Mouse (Mus musculus) hindbrain, embryonic 16.5 days (tissue): ENCODE data around the gene Lingo3. TPM values are rescaled to one million over a fixed set of nuclear protein-coding genes. Genes with fewer than 3 reads are reported as not detected.
A peak's percentile ranks its signal among the peaks of the same experiment; 100 is the strongest.

ENCODE experiments used
- ATAC-seq: fragments of 200-750 bp; cut with Nextera tagmentation; 2 replicates; pipeline ENCODE4 v1.8.0; 2017; ENCODE audit warnings: moderate TSS enrichment, moderate library complexity
- H3K27ac ChIP-seq: fragments of 300-500 bp; sonication (generic); 2 replicates; pipeline ENCODE4 v1.5.1; 2014; ENCODE audit warnings: low read depth, mild to moderate bottlenecking, control low read depth, low read length, moderate library complexity
- H3K27me3 ChIP-seq: fragments of 300-500 bp; sonication (generic); replicated peaks from 2 replicates; pipeline ENCODE4 v1.6.1; 2014; ENCODE audit warnings: low read length; ENCODE audit not compliant: control insufficient read depth, insufficient read depth
- H3K36me3 ChIP-seq: fragments of 300-500 bp; sonication (generic); 2 replicates; pipeline ENCODE4 v1.6.1; 2014; ENCODE audit warnings: mild to moderate bottlenecking, low read length, moderate library complexity, mixed read lengths; ENCODE audit not compliant: control insufficient read depth, insufficient read depth
- H3K4me1 ChIP-seq: fragments of 300-500 bp; sonication (generic); 2 replicates; pipeline ENCODE4 v1.6.1; 2014; ENCODE audit warnings: low read depth, low read length; ENCODE audit not compliant: control insufficient read depth, insufficient read depth
- H3K4me2 ChIP-seq: fragments of 300-500 bp; sonication (generic); 2 replicates; pipeline ENCODE4 v1.6.1; 2014; ENCODE audit warnings: mild to moderate bottlenecking, low read length, control low read depth, moderate library complexity
- H3K4me3 ChIP-seq: fragments of 300-500 bp; sonication (generic); 2 replicates; pipeline ENCODE4 v1.5.1; 2014; ENCODE audit warnings: mild to moderate bottlenecking, low read length, control low read depth, moderate library complexity
- H3K9ac ChIP-seq: fragments of 300-500 bp; sonication (generic); 2 replicates; pipeline ENCODE4 v1.6.1; 2014; ENCODE audit warnings: low read depth, mild to moderate bottlenecking, control low read depth, low read length, moderate library complexity
- H3K9me3 ChIP-seq: fragments of 300-500 bp; sonication (generic); 2 replicates; pipeline ENCODE4 v1.6.1; 2014; ENCODE audit warnings: mild to moderate bottlenecking, low read length, moderate library complexity; ENCODE audit not compliant: control insufficient read depth
- WGBS: fragments of 180-500 bp; shearing (Covaris S2); extraction: QIAGEN DNeasy Blood & Tissue Kit; methylation state at CpG from one replicate; pipeline ENCODE4 v1.1.7; 2014; 5-methylcytosine and 5-hydroxymethylcytosine counted together
- polyA plus RNA-seq: library from polyadenylated mRNA; unstranded; fragments of >200 nt; fragmentation: Nextera tagmentation; extraction: Ambion mirVana; gene quantifications from 2 replicates; pipeline ENCODE4 v1.2.1, GENCODE M21; 2015

Lingo3 gene
- polyA plus RNA-seq, 1 experiment from 2014 or later = 23.3 TPM

- peaks cover 37% of the 10 kb centered on the region for H3K4me1 ChIP-seq
- peak within 1 kb of the TSS; percentile 76 for H3K4me3 ChIP-seq
- H3K27ac ChIP-seq = peak within 1 kb of the TSS; percentile 75
- H3K9me3 ChIP-seq = no peaks in the 10 kb centered on the region
- H3K27me3 ChIP-seq = no peaks in the 10 kb centered on the region
- ATAC-seq = peak; percentile 87
- H3K4me2 ChIP-seq = peak within 1 kb of the TSS; percentile 98
- H3K36me3 ChIP-seq = peaks cover 21% of the 10 kb centered on the region
- peak within 1 kb of the TSS; percentile 89 for H3K9ac ChIP-seq
- WGBS = under 1% methylated on average over 73 of the region's 81 CpGs
These were observed 11.3 kb upstream of the Lingo3 start, which contains the start of the genes Lsm7 and Sppl2b for GRCm38 (mm10) chr10:80854913-80855748. Gene Lsm7 (minus strand): TSS chr10:80855209. Gene Sppl2b (plus strand): TSS chr10:80855275.

- Histone ChIP-seq H3K27ac (no peak overlapping the region), H3K4me2 (no peak overlapping the region), H3K9ac (no peak overlapping the region), H3K4me3 (no peak overlapping the region), H3K27me3 (peaks cover 9% of the 10 kb centered on the region), H3K9me3 (no peaks in the 10 kb centered on the region), H3K36me3 (peaks cover 21% of the 10 kb centered on the region), H3K4me1 (peaks cover 9% of the 10 kb centered on the region)
- WGBS = 13% methylated on average over 10 of the region's 10 CpGs
- no peak for ATAC-seq
These were observed 4.7 kb upstream of the Lingo3 start for GRCm38 (mm10) chr10:80848571-80848970.

GRCm38 (mm10) chr10:80845732-80846131 lies 1.9 kb upstream of the Lingo3 start:
- H3K27me3 ChIP-seq = peaks cover 15% of the 10 kb centered on the region
- WGBS = 86% methylated on average over 12 of the region's 12 CpGs

GRCm38 (mm10) chr10:80845055-80845693 lies 1.3 kb upstream of the Lingo3 start:
- Histone ChIP-seq H3K27me3 (peaks cover 15% of the 10 kb centered on the region), H3K9ac (no peak overlapping the region), H3K4me3 (no peak overlapping the region), H3K36me3 (no peaks in the 10 kb centered on the region), H3K9me3 (no peaks in the 10 kb centered on the region), H3K27ac (no peak overlapping the region), H3K4me1 (peaks cover 13% of the 10 kb centered on the region), H3K4me2 (no peak overlapping the region)
- 54% methylated on average over 8 of the region's 8 CpGs for WGBS
- no peak for ATAC-seq

More at GRCm38 (mm10) chr10:80845732-80846131, 1.9 kb upstream of the Lingo3 start:
- H3K27ac ChIP-seq = no peak overlapping the region
- H3K36me3 ChIP-seq = no peaks in the 10 kb centered on the region
- H3K9ac ChIP-seq = no peak overlapping the region
- no peak overlapping the region for H3K4me2 ChIP-seq
- H3K4me3 ChIP-seq = no peak overlapping the region
- ATAC-seq = no peak
- H3K4me1 ChIP-seq = peaks cover 13% of the 10 kb centered on the region
- no peaks in the 10 kb centered on the region for H3K9me3 ChIP-seq

- Histone ChIP-seq H3K9ac (peak overlapping the region; percentile 74), H3K27ac (no peak overlapping the region; the same call in 1 of the 2 replicates)
- 8% methylated on average over 32 of the region's 32 CpGs for WGBS
These were observed 530 bp downstream of the Lingo3 start for GRCm38 (mm10) chr10:80843087-80843930.

GRCm38 (mm10) chr10:80842334-80842733 lies 1.5 kb downstream of the Lingo3 start:
- Histone ChIP-seq H3K9ac (no peak overlapping the region), H3K4me3 (no peak overlapping the region), H3K4me1 (peaks cover 13% of the 10 kb centered on the region), H3K36me3 (no peaks in the 10 kb centered on the region), H3K4me2 (no peak overlapping the region; the same call in 1 of the 2 replicates), H3K9me3 (no peaks in the 10 kb centered on the region), H3K27ac (no peak overlapping the region), H3K27me3 (peaks cover 15% of the 10 kb centered on the region)
- ATAC-seq = no peak
- WGBS = 79% methylated on average over 15 of the region's 15 CpGs

More at GRCm38 (mm10) chr10:80843087-80843930, 530 bp downstream of the Lingo3 start:
- Histone ChIP-seq H3K36me3 (no peaks in the 10 kb centered on the region), H3K4me1 (peaks cover 13% of the 10 kb centered on the region), H3K27me3 (peaks cover 15% of the 10 kb centered on the region), H3K9me3 (no peaks in the 10 kb centered on the region), H3K4me3 (peak overlapping the region; percentile 68), H3K4me2 (peak overlapping the region; percentile 84)
- ATAC-seq = peak; percentile 40

GRCm38 (mm10) chr10:80841685-80842084 lies 2.2 kb downstream of the Lingo3 start:
- Histone ChIP-seq H3K9ac (no peak overlapping the region), H3K9me3 (no peaks in the 10 kb centered on the region), H3K36me3 (no peaks in the 10 kb centered on the region), H3K4me2 (no peak overlapping the region), H3K27me3 (peaks cover 15% of the 10 kb centered on the region), H3K4me1 (peaks cover 13% of the 10 kb centered on the region), H3K4me3 (no peak overlapping the region), H3K27ac (no peak overlapping the region)
- 64% methylated on average over 2 of the region's 2 CpGs for WGBS
- ATAC-seq = no peak

GRCm38 (mm10) chr10:80839848-80840247 lies 4.0 kb downstream of the Lingo3 start:
- H3K9me3 ChIP-seq = 0 out of 2 replicates have a peak, but pooled peaks cover under 1% of the 10 kb centered on the region
- no peak overlapping the region for H3K4me2 ChIP-seq
- ATAC-seq = no peak
- WGBS = 51% methylated on average over 6 of the region's 6 CpGs
- peaks cover 13% of the 10 kb centered on the region for H3K4me1 ChIP-seq
- no peak overlapping the region for H3K27ac ChIP-seq
- peaks cover 3% of the 10 kb centered on the region; the same call in 1 of the 2 replicates for H3K36me3 ChIP-seq
- no peak overlapping the region for H3K4me3 ChIP-seq
- peaks cover 18% of the 10 kb centered on the region for H3K27me3 ChIP-seq
- H3K9ac ChIP-seq = no peak overlapping the region
